Mouse (Mus musculus): ENCODE measurements at regions not wholly inside any gene's neighbourhood (a gene's known extent, or its start where the extent isn't known, plus 50 kb on each side); places are given as distances from the start of the nearest gene placed in this dataset.
"Not testable (repeated sequence)": the region's sequence is repeated elsewhere in the genome, so short reads cannot be mapped to it uniquely, and the experiment has no call there.

DNA sequence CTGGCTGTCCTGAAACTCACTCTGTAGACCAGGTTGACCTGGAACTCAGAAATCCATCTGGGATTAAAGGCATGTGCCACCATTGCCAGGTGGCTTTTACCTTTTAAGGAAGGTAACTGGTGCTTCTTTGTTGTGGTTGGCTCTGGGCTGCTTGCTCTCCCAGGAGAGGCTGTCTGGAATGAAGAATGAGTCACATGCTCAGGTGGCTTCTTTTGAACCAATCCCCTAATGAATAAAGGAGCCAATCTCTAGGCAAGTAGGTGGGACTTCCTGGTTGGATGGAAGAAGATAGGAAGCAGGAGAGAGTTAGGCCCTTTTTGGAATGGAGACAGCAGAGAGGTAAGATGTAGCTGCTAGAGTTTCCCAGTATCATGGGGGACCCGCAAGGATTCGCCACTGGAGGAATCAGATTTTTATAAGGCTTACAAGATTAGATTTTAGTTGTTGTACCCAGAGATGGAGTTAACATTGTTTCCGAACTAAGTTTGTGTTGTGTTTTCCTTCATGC, 241.6 kb downstream of the Enc1 start:
- WGBS = over 99% methylated on average over 3 of the region's 3 CpGs
- H3K4me2 ChIP-seq (ENCODE audit: low read length) = no peak overlapping the region
- no peaks in the 10 kb centered on the region for H3K36me3 ChIP-seq (ENCODE audit: control insufficient read depth, insufficient read depth, low read length)
- no peaks in the 10 kb centered on the region for H3K27me3 ChIP-seq (ENCODE audit: control insufficient read depth, insufficient read depth, low read length)
- no peak overlapping the region for H3K27ac ChIP-seq (replicated peaks; ENCODE audit: low read depth, low read length)
- ATAC-seq (ENCODE audit: low FRiP score, low TSS enrichment) = no peak
- no peak for DNase-seq
- no peak overlapping the region for H3K4me3 ChIP-seq (replicated peaks; ENCODE audit: low read depth, low read length)
- H3K9ac ChIP-seq (replicated peaks; ENCODE audit: low read length) = no peak overlapping the region
- H3K9me3 ChIP-seq (ENCODE audit: control insufficient read depth, low read length) = no peaks in the 10 kb centered on the region
- H3K4me1 ChIP-seq (ENCODE audit: control insufficient read depth, insufficient read depth, low read length) = peaks cover 10% of the 10 kb centered on the region; the same call in 1 of the 2 replicates

DNA sequence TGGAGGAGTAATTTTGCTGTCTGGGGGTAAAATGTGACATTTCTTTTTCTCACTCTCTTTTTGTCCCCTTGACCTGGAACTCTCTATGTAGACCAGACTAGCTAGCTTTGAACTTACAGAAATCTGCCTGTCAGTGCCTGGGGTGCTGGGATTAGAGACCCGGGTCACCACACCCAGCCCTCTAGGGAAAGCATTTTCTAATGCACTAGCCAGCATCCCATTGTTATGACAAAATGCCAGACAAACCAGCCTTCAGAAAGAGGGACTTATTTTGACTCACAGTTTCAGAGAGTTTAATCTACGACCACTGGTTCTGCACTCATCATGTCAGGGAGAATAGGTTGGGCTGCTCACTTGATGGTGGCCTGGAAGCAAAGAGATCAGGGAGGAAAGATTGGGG, 240.4 kb downstream of the Enc1 start:
- H3K9me3 ChIP-seq (ENCODE audit: control insufficient read depth, low read length) = no peaks in the 10 kb centered on the region
- ATAC-seq (ENCODE audit: low FRiP score, low TSS enrichment) (no peak), DNase-seq (no peak)
- no peaks in the 10 kb centered on the region for H3K27me3 ChIP-seq (ENCODE audit: control insufficient read depth, insufficient read depth, low read length)
- H3K9ac ChIP-seq (replicated peaks; ENCODE audit: low read length) = no peak overlapping the region
- H3K4me3 ChIP-seq (replicated peaks; ENCODE audit: low read depth, low read length) = no peak overlapping the region
- H3K4me1 ChIP-seq (ENCODE audit: control insufficient read depth, insufficient read depth, low read length) = peaks cover 9% of the 10 kb centered on the region; the same call in 1 of the 2 replicates
- H3K27ac ChIP-seq (replicated peaks; ENCODE audit: low read depth, low read length) = no peak overlapping the region
- H3K36me3 ChIP-seq (ENCODE audit: control insufficient read depth, insufficient read depth, low read length) = no peaks in the 10 kb centered on the region
- WGBS = 83% methylated on average over 2 of the region's 2 CpGs
- H3K4me2 ChIP-seq (ENCODE audit: low read length) = no peak overlapping the region

DNA sequence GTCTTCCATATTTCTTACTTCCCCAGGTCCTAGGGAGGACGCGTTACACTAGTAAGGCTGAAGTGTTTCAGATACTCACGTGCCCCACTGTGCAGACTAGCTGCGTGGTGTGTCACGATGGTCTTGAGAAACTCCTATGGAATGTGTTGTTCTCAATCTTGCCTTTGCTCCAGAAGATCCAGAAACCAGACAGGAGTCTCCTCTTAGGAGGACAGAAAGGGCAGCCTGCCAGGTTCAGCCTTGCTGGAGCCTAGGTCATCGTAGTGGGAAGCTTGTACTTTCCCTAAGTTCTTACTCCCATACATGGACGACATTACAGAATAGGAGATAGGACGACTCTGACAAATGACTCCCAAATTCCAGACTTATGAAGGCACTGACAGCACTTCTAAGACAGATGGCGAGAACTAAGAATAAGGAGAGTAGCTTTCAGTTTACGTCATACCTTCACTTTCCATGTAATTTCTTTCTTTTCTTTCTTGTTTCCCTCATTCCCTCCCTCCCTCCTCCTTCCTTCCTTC, 238.2 kb downstream of the Enc1 start:
- no peak for ATAC-seq (ENCODE audit: low FRiP score, low TSS enrichment)
- H3K4me3 ChIP-seq (replicated peaks; ENCODE audit: low read depth, low read length) = no peak overlapping the region
- H3K9me3 ChIP-seq (ENCODE audit: control insufficient read depth, low read length) = no peaks in the 10 kb centered on the region
- no peaks in the 10 kb centered on the region for H3K36me3 ChIP-seq (ENCODE audit: control insufficient read depth, insufficient read depth, low read length)
- no peaks in the 10 kb centered on the region for H3K4me1 ChIP-seq (ENCODE audit: control insufficient read depth, insufficient read depth, low read length)
- no peak overlapping the region for H3K9ac ChIP-seq (replicated peaks; ENCODE audit: low read length)
- H3K27ac ChIP-seq (replicated peaks; ENCODE audit: low read depth, low read length) = no peak overlapping the region
- no peaks in the 10 kb centered on the region for H3K27me3 ChIP-seq (ENCODE audit: control insufficient read depth, insufficient read depth, low read length)
- H3K4me2 ChIP-seq (ENCODE audit: low read length) = no peak overlapping the region
- no peak for DNase-seq
- WGBS = 93% methylated on average over 10 of the region's 10 CpGs

DNA sequence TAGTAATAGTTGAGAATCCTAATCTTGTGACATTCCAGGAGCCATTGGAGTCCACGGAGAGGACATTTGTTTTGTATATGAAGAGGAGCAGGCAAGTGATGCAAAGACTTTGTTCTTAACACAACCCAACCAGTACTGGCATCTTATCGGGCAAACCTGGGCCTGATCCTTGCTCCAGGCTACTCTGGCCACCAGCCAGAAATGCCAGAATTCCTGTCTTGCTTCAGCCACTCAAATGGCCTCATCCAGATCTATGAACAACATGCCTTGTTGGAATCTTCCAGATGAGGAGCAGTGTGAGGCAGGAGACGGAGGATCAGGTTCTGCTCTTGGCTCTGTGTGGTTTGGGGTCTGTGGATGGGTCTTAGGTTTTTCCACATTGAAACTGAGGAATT, 233.1 kb downstream of the Enc1 start:
- Histone ChIP-seq H3K27ac (replicated peaks; ENCODE audit: low read depth, low read length) (no peak overlapping the region), H3K4me1 (ENCODE audit: control insufficient read depth, insufficient read depth, low read length) (peaks cover 14% of the 10 kb centered on the region), H3K4me3 (replicated peaks; ENCODE audit: low read depth, low read length) (no peak overlapping the region), H3K9ac (replicated peaks; ENCODE audit: low read length) (no peak overlapping the region), H3K9me3 (ENCODE audit: control insufficient read depth, low read length) (no peaks in the 10 kb centered on the region), H3K36me3 (ENCODE audit: control insufficient read depth, insufficient read depth, low read length) (no peaks in the 10 kb centered on the region), H3K27me3 (ENCODE audit: control insufficient read depth, insufficient read depth, low read length) (no peaks in the 10 kb centered on the region), H3K4me2 (ENCODE audit: low read length) (no peak overlapping the region)
- ATAC-seq (ENCODE audit: low FRiP score, low TSS enrichment) (no peak), DNase-seq (no peak)
- WGBS = 90% methylated on average over 3 of the region's 3 CpGs

DNA sequence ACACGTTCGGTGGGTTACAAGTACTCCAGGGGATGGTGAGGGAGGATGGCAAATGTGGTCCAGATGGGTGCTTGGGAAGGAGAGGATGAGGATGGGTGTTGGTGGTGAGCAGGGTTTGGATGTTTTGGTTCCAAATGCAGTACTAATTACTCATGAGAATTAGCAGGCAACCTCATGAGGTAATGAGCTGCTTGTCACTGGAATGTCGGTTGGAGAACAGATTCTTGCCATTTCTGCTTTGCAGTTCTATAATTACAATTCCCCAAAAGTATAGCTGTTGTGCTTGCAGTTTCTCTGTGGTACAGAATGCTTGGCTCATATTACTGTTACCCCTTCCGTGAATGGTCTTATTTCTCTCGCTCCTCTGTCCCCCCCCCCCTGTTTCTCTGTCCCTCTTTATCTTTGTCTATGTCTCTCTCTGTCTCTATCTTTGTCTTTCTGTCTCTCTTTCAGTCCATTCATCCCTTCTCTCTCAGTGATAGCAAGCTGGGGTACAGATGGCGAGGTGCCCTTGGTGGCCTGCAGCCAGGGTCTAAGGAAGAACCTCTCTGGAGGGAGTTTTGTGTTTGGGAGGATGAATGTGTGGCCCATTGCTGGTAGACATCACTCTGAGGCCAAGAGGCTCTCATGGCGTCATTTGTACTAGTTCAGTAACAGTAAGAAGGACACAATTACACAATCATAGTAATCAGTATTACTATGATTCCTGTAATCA, 232.5 kb downstream of the Enc1 start:
- Histone ChIP-seq H3K9me3 (ENCODE audit: control insufficient read depth, low read length) (no peaks in the 10 kb centered on the region), H3K4me3 (replicated peaks; ENCODE audit: low read depth, low read length) (no peak overlapping the region), H3K9ac (replicated peaks; ENCODE audit: low read length) (no peak overlapping the region), H3K27me3 (ENCODE audit: control insufficient read depth, insufficient read depth, low read length) (no peaks in the 10 kb centered on the region), H3K36me3 (ENCODE audit: control insufficient read depth, insufficient read depth, low read length) (no peaks in the 10 kb centered on the region), H3K27ac (replicated peaks; ENCODE audit: low read depth, low read length) (no peak overlapping the region), H3K4me1 (ENCODE audit: control insufficient read depth, insufficient read depth, low read length) (peaks cover 18% of the 10 kb centered on the region), H3K4me2 (ENCODE audit: low read length) (no peak overlapping the region)
- no peak for ATAC-seq (ENCODE audit: low FRiP score, low TSS enrichment)
- DNase-seq = no peak
- 96% methylated on average over 7 of the region's 7 CpGs for WGBS

DNA sequence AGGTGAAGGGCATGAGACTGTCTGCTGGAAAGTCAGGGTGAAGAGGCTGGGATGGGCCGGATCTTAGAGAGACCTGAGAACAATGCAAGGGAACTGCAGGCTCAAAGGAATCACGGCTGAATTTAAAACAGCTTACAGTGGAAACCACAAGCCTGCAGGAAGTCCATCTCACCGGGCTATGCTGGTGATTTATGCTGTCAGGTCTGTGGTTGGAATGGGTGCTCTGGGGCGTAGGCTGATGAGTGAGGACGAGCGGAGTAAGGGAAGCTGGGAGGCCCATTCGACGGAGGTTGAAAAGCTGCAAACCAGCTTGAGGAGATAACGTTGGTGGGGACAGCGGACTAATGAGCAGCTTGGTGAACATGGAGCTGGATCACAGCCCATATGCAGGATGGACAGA, 229.1 kb downstream of the Enc1 start:
- DNase-seq (no peak), ATAC-seq (ENCODE audit: low FRiP score, low TSS enrichment) (no peak)
- Histone ChIP-seq H3K9me3 (ENCODE audit: control insufficient read depth, low read length) (no peaks in the 10 kb centered on the region), H3K4me2 (ENCODE audit: low read length) (no peak overlapping the region), H3K4me1 (ENCODE audit: control insufficient read depth, insufficient read depth, low read length) (peaks cover 18% of the 10 kb centered on the region), H3K27me3 (ENCODE audit: control insufficient read depth, insufficient read depth, low read length) (no peaks in the 10 kb centered on the region), H3K36me3 (ENCODE audit: control insufficient read depth, insufficient read depth, low read length) (no peaks in the 10 kb centered on the region), H3K4me3 (replicated peaks; ENCODE audit: low read depth, low read length) (no peak overlapping the region), H3K9ac (replicated peaks; ENCODE audit: low read length) (no peak overlapping the region), H3K27ac (replicated peaks; ENCODE audit: low read depth, low read length) (peak overlapping the region; percentile 55; the same call in 1 of the 2 replicates)
- WGBS = 62% methylated on average over 10 of the region's 10 CpGs

DNA sequence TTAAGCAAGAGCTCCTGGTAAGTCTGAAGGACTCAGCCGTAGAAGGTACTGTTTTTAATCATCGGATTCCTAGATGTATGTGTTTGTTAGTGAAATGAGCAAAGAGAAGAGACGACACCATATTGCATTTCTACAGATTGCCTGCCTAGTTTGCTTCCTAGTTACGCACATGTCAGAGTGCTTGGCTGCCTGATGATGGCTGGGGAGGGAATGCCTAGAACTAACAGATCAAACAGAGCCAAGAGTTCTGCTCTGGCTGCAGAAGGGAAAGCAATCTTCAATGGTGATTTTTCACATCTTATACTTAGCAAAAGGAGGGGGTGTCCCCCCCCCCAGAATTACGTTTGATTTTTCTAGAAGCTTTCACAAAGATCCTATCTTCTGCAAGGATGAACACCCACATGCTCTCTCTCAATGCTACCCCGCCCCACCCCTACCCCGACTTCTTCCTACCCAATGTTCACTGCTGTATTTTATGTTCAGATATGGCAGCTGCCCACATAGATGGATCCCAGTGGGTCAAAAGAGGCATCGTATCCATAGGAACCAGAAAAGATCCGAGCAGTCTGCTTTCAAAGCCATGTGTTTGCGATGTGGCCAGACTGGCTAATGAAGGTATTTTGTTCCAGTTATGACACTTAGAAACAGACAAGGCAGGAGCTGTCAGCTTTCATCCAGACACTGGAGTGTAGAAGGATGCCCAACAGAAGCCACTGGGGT, 228.1 kb downstream of the Enc1 start:
- WGBS = 62% methylated on average over 10 of the region's 10 CpGs
- Histone ChIP-seq H3K27me3 (ENCODE audit: control insufficient read depth, insufficient read depth, low read length) (no peaks in the 10 kb centered on the region), H3K9me3 (ENCODE audit: control insufficient read depth, low read length) (no peaks in the 10 kb centered on the region), H3K27ac (replicated peaks; ENCODE audit: low read depth, low read length) (peak overlapping the region; percentile 55; the same call in 1 of the 2 replicates), H3K4me2 (ENCODE audit: low read length) (no peak overlapping the region), H3K36me3 (ENCODE audit: control insufficient read depth, insufficient read depth, low read length) (no peaks in the 10 kb centered on the region), H3K4me1 (ENCODE audit: control insufficient read depth, insufficient read depth, low read length) (peaks cover 18% of the 10 kb centered on the region), H3K9ac (replicated peaks; ENCODE audit: low read length) (no peak overlapping the region), H3K4me3 (replicated peaks; ENCODE audit: low read depth, low read length) (no peak overlapping the region)
- DNase-seq = peak; percentile 69
- ATAC-seq (ENCODE audit: low FRiP score, low TSS enrichment) = no peak

DNA sequence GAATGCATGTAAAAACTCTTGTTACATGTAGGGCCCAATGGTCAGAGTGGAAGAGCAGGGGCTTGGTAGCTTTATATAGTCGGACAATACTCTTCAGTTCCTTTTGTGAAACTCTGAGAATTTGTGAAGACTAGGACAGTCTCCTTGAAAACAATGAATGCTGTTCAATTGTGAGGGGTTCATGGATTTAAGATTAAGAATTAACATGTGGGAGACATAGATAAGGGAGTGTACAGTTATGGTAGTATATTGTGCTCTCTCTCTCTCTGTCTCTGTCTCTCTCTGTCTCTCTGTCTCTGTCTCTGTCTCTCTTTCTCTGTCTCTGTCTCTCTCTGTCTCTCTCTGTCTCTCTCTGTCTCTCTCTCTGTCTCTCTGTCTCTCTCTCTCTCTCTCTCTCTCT, 225.7 kb downstream of the Enc1 start:
- H3K27me3 ChIP-seq (ENCODE audit: control insufficient read depth, insufficient read depth, low read length); H3K36me3 ChIP-seq (ENCODE audit: control insufficient read depth, insufficient read depth, low read length); H3K9me3 ChIP-seq (ENCODE audit: control insufficient read depth, low read length); H3K4me2 ChIP-seq (ENCODE audit: low read length); H3K4me3 ChIP-seq (replicated peaks; ENCODE audit: low read depth, low read length); H3K27ac ChIP-seq (replicated peaks; ENCODE audit: low read depth, low read length); DNase-seq; H3K9ac ChIP-seq (replicated peaks; ENCODE audit: low read length); ATAC-seq (ENCODE audit: low FRiP score, low TSS enrichment): not testable (repeated sequence)
- peaks cover 18% of the 10 kb centered on the region for H3K4me1 ChIP-seq (ENCODE audit: control insufficient read depth, insufficient read depth, low read length)
- WGBS = 53% methylated on average over 1 of the region's 1 CpGs

All from midbrain, embryonic 14.5 days (tissue).